Comparison of ENCODE assay signal across 22 mouse cellular contexts in the genomic region with DNA sequence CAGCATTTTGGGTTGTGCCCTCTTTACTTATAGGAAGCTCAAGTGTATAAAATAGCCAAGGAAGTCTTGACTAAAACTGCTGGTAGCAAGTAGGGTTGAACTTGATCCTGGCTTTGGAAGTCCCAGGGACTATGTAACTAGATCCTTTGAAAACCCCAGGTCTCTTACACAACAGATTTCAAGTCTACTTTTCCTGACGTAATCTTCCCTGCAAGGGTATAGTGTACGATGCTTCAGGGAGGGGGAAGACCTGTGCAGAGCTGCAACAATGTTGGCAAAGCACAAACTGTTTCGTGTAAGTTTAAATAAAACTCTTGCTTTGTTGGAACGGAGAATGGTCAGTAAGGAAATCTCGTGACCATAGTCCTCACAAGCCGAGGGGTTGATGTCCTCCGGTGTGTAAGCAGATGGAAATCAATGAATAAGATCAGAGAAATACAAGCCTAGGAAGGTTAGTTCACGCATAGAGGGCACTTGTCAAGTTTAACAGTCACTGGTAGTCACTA. TPM values are rescaled to one million over a fixed set of nuclear protein-coding genes. Genes with fewer than 3 reads are reported as not detected.
DNase-seq lines count a peak whose midpoint lies in the region; ATAC-seq lines count a peak whose summit lies in the region.
"Had no signal": no experiment of that assay in that cellular context is flagged by ENCODE, and none has a peak within 500 bp of the region (broad histone marks: within the 10 kb centered on the region; RNA-seq: fewer than 3 reads in every experiment).

No protein-coding gene starts in this region.

- no peak for DNase-seq in forebrain, embryonic 10.5 days (ENCODE audit: extremely low spot score, low spot score)
- no peak for DNase-seq in kidney, postnatal 25 days
- DNase-seq in lung, adult 18-20 months = no peak
- peak; percentile 83 for DNase-seq in midbrain, embryonic 11.5 days (ENCODE audit: low spot score, missing footprints)
- DNase-seq: adrenal gland, adult 8-10 months; adrenal gland, postnatal 36 days; B cell, adult 2 months; cerebellum, adult 2 months; cerebellum, postnatal 10 days; gastrocnemius, postnatal 10 days had no signal

- no peak overlapping the region for H3K9ac ChIP-seq in forebrain, embryonic 16.5 days (replicated peaks; ENCODE audit: low read depth, low read length)
- H3K9ac ChIP-seq in kidney, embryonic 16.5 days (replicated peaks; ENCODE audit: low read length) = no peak overlapping the region
- no peak overlapping the region for H3K9ac ChIP-seq in lung, embryonic 15.5 days
- no peak overlapping the region for H3K9ac ChIP-seq in midbrain, embryonic 11.5 days (ENCODE audit: low read length)
- no peak overlapping the region for H3K9ac ChIP-seq in midbrain, embryonic 15.5 days
- H3K9ac ChIP-seq: forebrain, embryonic 15.5 days; heart, embryonic 15.5 days; hindbrain, embryonic 14.5 days had no signal

- peaks cover 43% of the 10 kb centered on the region for H3K4me1 ChIP-seq in forebrain, embryonic 10.5 days
- no peaks in the 10 kb centered on the region; the same call in 1 of the 2 replicates for H3K4me1 ChIP-seq in forebrain, embryonic 16.5 days (replicated peaks; ENCODE audit: control insufficient read depth, insufficient read depth, low read length)
- peaks cover 28% of the 10 kb centered on the region for H3K4me1 ChIP-seq in kidney, embryonic 16.5 days (ENCODE audit: insufficient read depth, low read length)
- peaks cover 30% of the 10 kb centered on the region for H3K4me1 ChIP-seq in lung, embryonic 15.5 days
- peaks cover 10% of the 10 kb centered on the region for H3K4me1 ChIP-seq in midbrain, embryonic 11.5 days (ENCODE audit: control insufficient read depth, insufficient read depth, low read length)
- H3K4me1 ChIP-seq in midbrain, embryonic 15.5 days = peaks cover 3% of the 10 kb centered on the region
- H3K4me1 ChIP-seq: forebrain, embryonic 15.5 days had no signal

- H3K4me2 ChIP-seq in forebrain, embryonic 16.5 days (ENCODE audit: low read length) = no peak overlapping the region
- H3K4me2 ChIP-seq in kidney, embryonic 16.5 days (replicated peaks; ENCODE audit: low read depth, low read length) = no peak overlapping the region
- H3K4me2 ChIP-seq in lung, embryonic 15.5 days = no peak overlapping the region
- H3K4me2 ChIP-seq in midbrain, embryonic 11.5 days = no peak overlapping the region
- H3K4me2 ChIP-seq in midbrain, embryonic 15.5 days = no peak overlapping the region
- H3K4me2 ChIP-seq: forebrain, embryonic 15.5 days; heart, embryonic 11.5 days; heart, embryonic 15.5 days; hindbrain, embryonic 14.5 days had no signal

- ATAC-seq in forebrain, embryonic 16.5 days = no peak
- ATAC-seq in kidney, embryonic 16.5 days (ENCODE audit: low FRiP score, low TSS enrichment) = no peak
- no peak for ATAC-seq in lung, embryonic 15.5 days (ENCODE audit: borderline replicate concordance, extremely low read depth, low FRiP score, low TSS enrichment)
- ATAC-seq in midbrain, embryonic 11.5 days (ENCODE audit: low FRiP score) = no peak
- no peak for ATAC-seq in midbrain, embryonic 15.5 days (replicated peaks)
- ATAC-seq: CD4-positive, CD25-positive, alpha-beta regulatory T cell, adult 4 months; forebrain, embryonic 15.5 days had no signal

- H3K36me3 ChIP-seq in forebrain, embryonic 10.5 days (replicated peaks) = peaks cover 25% of the 10 kb centered on the region
- no peaks in the 10 kb centered on the region for H3K36me3 ChIP-seq in forebrain, embryonic 16.5 days (ENCODE audit: control insufficient read depth, insufficient read depth)
- no peaks in the 10 kb centered on the region; the same call in 1 of the 2 replicates for H3K36me3 ChIP-seq in kidney, embryonic 16.5 days (ENCODE audit: insufficient read depth, low read length)
- no peaks in the 10 kb centered on the region for H3K36me3 ChIP-seq in lung, embryonic 15.5 days
- H3K36me3 ChIP-seq in midbrain, embryonic 11.5 days (ENCODE audit: control insufficient read depth, insufficient read depth, low read length) = no peaks in the 10 kb centered on the region
- H3K36me3 ChIP-seq in midbrain, embryonic 15.5 days (replicated peaks) = no peaks in the 10 kb centered on the region
- H3K36me3 ChIP-seq: forebrain, embryonic 15.5 days; heart, embryonic 15.5 days had no signal

- H3K27me3 ChIP-seq in forebrain, embryonic 10.5 days (ENCODE audit: poor library complexity, severe bottlenecking) = no peaks in the 10 kb centered on the region
- H3K27me3 ChIP-seq in forebrain, embryonic 16.5 days (replicated peaks; ENCODE audit: control insufficient read depth, insufficient read depth, low read length) = no peaks in the 10 kb centered on the region
- no peaks in the 10 kb centered on the region for H3K27me3 ChIP-seq in kidney, embryonic 16.5 days (ENCODE audit: insufficient read depth, low read length)
- no peaks in the 10 kb centered on the region for H3K27me3 ChIP-seq in lung, embryonic 15.5 days
- no peaks in the 10 kb centered on the region for H3K27me3 ChIP-seq in midbrain, embryonic 11.5 days (ENCODE audit: control insufficient read depth, insufficient read depth, low read length)
- H3K27me3 ChIP-seq in midbrain, embryonic 15.5 days (replicated peaks) = no peaks in the 10 kb centered on the region
- H3K27me3 ChIP-seq: forebrain, embryonic 15.5 days; heart, embryonic 15.5 days had no signal

- no peaks in the 10 kb centered on the region for H3K9me3 ChIP-seq in forebrain, embryonic 10.5 days
- H3K9me3 ChIP-seq in forebrain, embryonic 16.5 days (ENCODE audit: control insufficient read depth, low read length) = no peaks in the 10 kb centered on the region
- no peaks in the 10 kb centered on the region for H3K9me3 ChIP-seq in kidney, embryonic 16.5 days (ENCODE audit: low read length)
- no peaks in the 10 kb centered on the region for H3K9me3 ChIP-seq in lung, embryonic 15.5 days
- H3K9me3 ChIP-seq in midbrain, embryonic 11.5 days (ENCODE audit: control insufficient read depth, low read length) = no peaks in the 10 kb centered on the region
- no peaks in the 10 kb centered on the region for H3K9me3 ChIP-seq in midbrain, embryonic 15.5 days
- H3K9me3 ChIP-seq: embryonic facial prominence, embryonic 10.5 days; forebrain, embryonic 15.5 days; G1E; heart, embryonic 15.5 days; hindbrain, embryonic 10.5 days had no signal

- peak overlapping the region; percentile 17; the same call in 1 of the 2 replicates for H3K27ac ChIP-seq in forebrain, embryonic 10.5 days
- H3K27ac ChIP-seq in forebrain, embryonic 16.5 days (ENCODE audit: low read length) = no peak overlapping the region
- peak overlapping the region; percentile 5; the same call in 1 of the 2 replicates for H3K27ac ChIP-seq in kidney, embryonic 16.5 days (ENCODE audit: low read length)
- 0 out of 2 replicates have a peak overlapping the region, but pooled peaks have one; percentile 0 for H3K27ac ChIP-seq in lung, embryonic 15.5 days
- H3K27ac ChIP-seq in midbrain, embryonic 11.5 days (ENCODE audit: low read depth, low read length) = no peak overlapping the region
- H3K27ac ChIP-seq in midbrain, embryonic 15.5 days = no peak overlapping the region
- H3K27ac ChIP-seq: embryonic facial prominence, embryonic 10.5 days; forebrain, embryonic 15.5 days; heart, embryonic 15.5 days; hindbrain, embryonic 14.5 days had no signal

- 87% methylated on average over 8 of the region's 8 CpGs for WGBS in forebrain, embryonic 10.5 days
- 78% methylated on average over 8 of the region's 8 CpGs for WGBS in forebrain, embryonic 16.5 days
- WGBS in kidney, embryonic 16.5 days = 66% methylated on average over 8 of the region's 8 CpGs
- WGBS in lung, embryonic 15.5 days = 65% methylated on average over 8 of the region's 8 CpGs
- WGBS in midbrain, embryonic 11.5 days = 77% methylated on average over 8 of the region's 8 CpGs
- WGBS in midbrain, embryonic 15.5 days = 77% methylated on average over 8 of the region's 8 CpGs

- H3K4me3 ChIP-seq in forebrain, embryonic 10.5 days = no peak overlapping the region
- no peak overlapping the region for H3K4me3 ChIP-seq in forebrain, embryonic 16.5 days (replicated peaks; ENCODE audit: low read length)
- H3K4me3 ChIP-seq in kidney, embryonic 16.5 days (ENCODE audit: low read length) = no peak overlapping the region
- no peak overlapping the region for H3K4me3 ChIP-seq in lung, embryonic 15.5 days
- H3K4me3 ChIP-seq in midbrain, embryonic 11.5 days (ENCODE audit: low read depth, low read length) = no peak overlapping the region
- H3K4me3 ChIP-seq in midbrain, embryonic 15.5 days = no peak overlapping the region
- H3K4me3 ChIP-seq: embryonic facial prominence, embryonic 10.5 days; forebrain, embryonic 15.5 days; heart, embryonic 15.5 days; hindbrain, embryonic 10.5 days had no signal

RNA-seq across cellular contexts. Expression of gene Pawr, which starts 56.5 kb away (rescaled TPM):
- polyA plus RNA-seq in forebrain, embryonic 10.5 days (2016; fragmentation: Nextera tagmentation; extraction: Ambion mirVana) = 12.7 and 14.7 TPM in 2 replicates
- 2.2 and 2.4 TPM in 2 replicates for polyA plus RNA-seq in forebrain, embryonic 16.5 days (2015; fragmentation: Nextera tagmentation; extraction: Ambion mirVana)
- polyA plus RNA-seq in kidney, embryonic 16.5 days (2015; fragmentation: Nextera tagmentation; extraction: Ambion mirVana) = 13.4 and 13.6 TPM in 2 replicates
- polyA plus RNA-seq in lung, embryonic 15.5 days (2015; fragmentation: Nextera tagmentation; extraction: Ambion mirVana) = 20.8 and 21.0 TPM in 2 replicates
- polyA plus RNA-seq in midbrain, embryonic 11.5 days (2014; fragmentation: Nextera tagmentation; extraction: Ambion mirVana) = 14.4 and 14.5 TPM in 2 replicates
- polyA plus RNA-seq in midbrain, embryonic 15.5 days (2015; fragmentation: Nextera tagmentation; extraction: Ambion mirVana) = 2.5 and 3.2 TPM in 2 replicates
- polyA plus RNA-seq: CD4-positive, CD25-positive, alpha-beta regulatory T cell, adult 4 months had no signal

Comparison
In these comparisons a context has a peak if more than half of its experiments do, and no peak if none do; other contexts are left out.
1. H3K27ac ChIP-seq: peak in forebrain, embryonic 10.5 days (single experiment), kidney, embryonic 16.5 days (single experiment) and lung, embryonic 15.5 days (single experiment); none in forebrain, embryonic 16.5 days (single experiment), midbrain, embryonic 11.5 days (single experiment) and midbrain, embryonic 15.5 days (single experiment).